Mouse (Mus musculus): Measurements from ENCODE around the gene Atp6v1f. TPM values are rescaled to one million over a fixed set of nuclear protein-coding genes. Genes with fewer than 3 reads are reported as not detected.

The Atp6v1f gene
- 199 and 231 TPM in 2 replicates for polyA plus RNA-seq (2015; fragmentation: Nextera tagmentation; extraction: Ambion mirVana)

GRCm38 (mm10) chr6:29467583-29468354 is at the start of gene Atp6v1f:
Gene Atp6v1f (plus strand): TSS chr6:29467718.
- Histone ChIP-seq H3K4me3 (peak within 1 kb of the TSS; percentile 75), H3K36me3 (peaks cover 23% of the 10 kb centered on the region), H3K27ac (replicated peaks) (peak within 1 kb of the TSS; percentile 60), H3K9me3 (no peaks in the 10 kb centered on the region), H3K27me3 (replicated peaks) (no peaks in the 10 kb centered on the region), H3K9ac (peak within 1 kb of the TSS; percentile 85), H3K4me1 (peaks cover 12% of the 10 kb centered on the region), H3K4me2 (peak within 1 kb of the TSS; percentile 81)
- under 1% methylated on average over 39 of the region's 39 CpGs for WGBS
- peak; percentile 89 for ATAC-seq (ENCODE audit: extremely low read depth, insufficient number of reproducible peaks, low FRiP score, low TSS enrichment)

GRCm38 (mm10) chr6:29420596-29420995 is 46.9 kb upstream of the Atp6v1f start:
- Histone ChIP-seq H3K9ac (no peak overlapping the region), H3K4me1 (0 out of 2 replicates have a peak, but pooled peaks cover 2% of the 10 kb centered on the region), H3K36me3 (peaks cover 43% of the 10 kb centered on the region), H3K4me3 (no peak overlapping the region), H3K27ac (replicated peaks) (no peak overlapping the region), H3K4me2 (no peak overlapping the region), H3K27me3 (replicated peaks) (no peaks in the 10 kb centered on the region; the same call in 1 of the 2 replicates), H3K9me3 (no peaks in the 10 kb centered on the region)
- no peak for ATAC-seq (ENCODE audit: extremely low read depth, insufficient number of reproducible peaks, low FRiP score, low TSS enrichment)
- 80% methylated on average over 2 of the region's 2 CpGs for WGBS

DNA sequence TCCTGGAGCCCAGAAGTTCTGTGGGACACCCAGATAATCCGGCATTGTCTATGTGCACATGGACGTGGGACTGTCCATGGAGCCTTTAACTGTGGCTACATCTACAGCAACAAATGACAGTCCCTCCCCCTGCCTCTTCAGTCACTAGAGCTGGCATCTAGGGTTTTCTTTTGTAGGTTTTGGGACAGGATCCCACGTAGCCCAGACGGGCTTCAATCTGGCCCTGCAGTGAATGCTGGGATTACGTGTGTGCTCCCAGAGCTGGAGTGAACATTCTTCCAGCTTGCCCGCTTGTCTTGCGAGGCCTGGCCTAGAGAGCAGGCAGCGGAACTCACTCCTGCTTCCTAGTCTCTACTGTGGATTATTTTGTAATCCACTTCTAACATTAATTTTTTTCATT is 42.4 kb upstream of the Atp6v1f start:
- WGBS: 78% methylated on average over 8 of the region's 8 CpGs
- no peak overlapping the region for H3K27ac ChIP-seq (replicated peaks)

DNA sequence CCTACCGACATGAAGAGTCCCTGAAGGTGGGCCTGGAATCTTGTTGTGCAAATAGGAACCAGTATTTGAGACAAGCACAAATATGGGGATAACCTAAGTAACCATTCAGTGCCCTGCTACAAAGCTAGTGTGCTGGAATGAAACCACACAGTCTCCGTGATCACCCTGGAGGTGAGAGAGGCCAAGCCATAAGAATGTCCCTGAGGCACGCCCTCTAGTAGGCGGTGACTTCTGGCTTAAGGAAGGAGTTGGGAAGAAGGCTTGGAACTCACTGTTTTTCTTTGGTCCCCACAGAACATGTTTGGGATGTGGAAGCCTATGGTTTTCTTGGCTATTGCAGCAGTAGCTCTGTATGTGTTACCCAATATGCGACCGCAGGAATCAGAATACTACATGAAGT is 41.2 kb upstream of the Atp6v1f start:
- Histone ChIP-seq H3K4me3 (no peak overlapping the region), H3K4me2 (no peak overlapping the region), H3K4me1 (peaks cover 15% of the 10 kb centered on the region), H3K9ac (no peak overlapping the region), H3K27me3 (replicated peaks) (no peaks in the 10 kb centered on the region), H3K9me3 (no peaks in the 10 kb centered on the region), H3K27ac (replicated peaks) (no peak overlapping the region), H3K36me3 (no peaks in the 10 kb centered on the region)
- 71% methylated on average over 6 of the region's 6 CpGs for WGBS
- no peak for ATAC-seq (ENCODE audit: extremely low read depth, insufficient number of reproducible peaks, low FRiP score, low TSS enrichment)

More for the DNA sequence above, 42.4 kb upstream of the Atp6v1f start:
- peaks cover 3% of the 10 kb centered on the region; the same call in 1 of the 2 replicates for H3K4me1 ChIP-seq
- no peak overlapping the region for H3K9ac ChIP-seq
- no peak for ATAC-seq (ENCODE audit: extremely low read depth, insufficient number of reproducible peaks, low FRiP score, low TSS enrichment)
- H3K27me3 ChIP-seq (replicated peaks): no peaks in the 10 kb centered on the region
- no peak overlapping the region for H3K4me2 ChIP-seq
- H3K9me3 ChIP-seq: no peaks in the 10 kb centered on the region
- H3K36me3 ChIP-seq: no peaks in the 10 kb centered on the region
- H3K4me3 ChIP-seq: no peak overlapping the region

GRCm38 (mm10) chr6:29428171-29428570 is 39.3 kb upstream of the Atp6v1f start:
- H3K36me3 ChIP-seq: no peaks in the 10 kb centered on the region
- H3K4me2 ChIP-seq: no peak overlapping the region
- 58% methylated on average over 4 of the region's 4 CpGs for WGBS
- ATAC-seq (ENCODE audit: extremely low read depth, insufficient number of reproducible peaks, low FRiP score, low TSS enrichment): no peak
- peaks cover 31% of the 10 kb centered on the region for H3K4me1 ChIP-seq
- no peak overlapping the region for H3K27ac ChIP-seq (replicated peaks)
- no peaks in the 10 kb centered on the region for H3K27me3 ChIP-seq (replicated peaks)
- H3K4me3 ChIP-seq: no peak overlapping the region
- H3K9me3 ChIP-seq: no peaks in the 10 kb centered on the region
- no peak overlapping the region for H3K9ac ChIP-seq

DNA sequence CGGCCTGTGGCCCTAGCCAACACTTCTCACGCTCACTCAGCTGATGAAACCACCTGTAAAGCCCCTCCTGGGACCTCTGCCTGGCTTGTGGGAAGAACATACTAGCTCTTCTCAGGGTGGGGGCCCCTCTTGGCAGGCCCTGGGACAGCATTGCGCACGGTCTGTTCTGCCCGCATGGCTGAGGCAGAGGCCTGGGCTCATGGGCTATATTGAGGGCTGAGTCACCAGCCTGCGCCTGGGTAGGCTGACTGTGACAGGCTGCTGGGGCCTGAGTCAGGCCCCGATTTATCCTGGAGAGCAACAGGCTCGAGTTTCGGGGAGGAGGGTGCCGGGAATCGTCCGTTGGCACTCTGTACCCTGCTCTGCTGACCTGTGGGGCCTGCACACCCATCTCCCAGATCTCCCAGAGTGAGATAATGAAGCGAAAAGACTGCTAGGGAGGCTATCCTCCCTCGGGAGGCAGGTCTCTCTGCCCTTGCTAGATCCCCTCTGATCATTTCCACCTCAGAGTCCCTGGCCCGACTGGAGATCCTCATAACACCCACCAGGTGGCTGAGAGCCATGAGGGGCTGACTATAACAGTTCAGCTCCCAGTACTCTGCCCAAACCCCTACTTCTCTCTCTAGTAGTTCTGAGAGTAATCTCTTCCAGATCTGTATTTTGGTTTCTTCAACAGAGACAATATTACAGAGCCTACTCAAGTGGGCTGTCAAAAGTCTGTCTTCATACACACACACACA is 36.7 kb upstream of the Atp6v1f start:
- ATAC-seq (ENCODE audit: extremely low read depth, insufficient number of reproducible peaks, low FRiP score, low TSS enrichment): no peak
- Histone ChIP-seq H3K27me3 (replicated peaks) (no peaks in the 10 kb centered on the region), H3K9me3 (no peaks in the 10 kb centered on the region), H3K9ac (peak overlapping the region; percentile 74), H3K4me1 (peaks cover 40% of the 10 kb centered on the region), H3K4me2 (peak overlapping the region; percentile 89), H3K36me3 (no peaks in the 10 kb centered on the region), H3K27ac (replicated peaks) (peak overlapping the region; percentile 99), H3K4me3 (no peak overlapping the region)
- WGBS: 26% methylated on average over 15 of the region's 15 CpGs

GRCm38 (mm10) chr6:29431473-29431872 is 36.0 kb upstream of the Atp6v1f start:
- H3K4me3 ChIP-seq: no peak overlapping the region
- H3K36me3 ChIP-seq: no peaks in the 10 kb centered on the region
- H3K4me1 ChIP-seq: peaks cover 46% of the 10 kb centered on the region
- ATAC-seq (ENCODE audit: extremely low read depth, insufficient number of reproducible peaks, low FRiP score, low TSS enrichment): peak; percentile 23; the same call in 1 of the 2 replicates
- WGBS: 17% methylated on average over 5 of the region's 5 CpGs
- H3K27me3 ChIP-seq (replicated peaks): no peaks in the 10 kb centered on the region
- H3K9me3 ChIP-seq: no peaks in the 10 kb centered on the region
- H3K9ac ChIP-seq: peak overlapping the region; percentile 98
- peak overlapping the region; percentile 99 for H3K27ac ChIP-seq (replicated peaks)
- peak overlapping the region; percentile 89 for H3K4me2 ChIP-seq

DNA sequence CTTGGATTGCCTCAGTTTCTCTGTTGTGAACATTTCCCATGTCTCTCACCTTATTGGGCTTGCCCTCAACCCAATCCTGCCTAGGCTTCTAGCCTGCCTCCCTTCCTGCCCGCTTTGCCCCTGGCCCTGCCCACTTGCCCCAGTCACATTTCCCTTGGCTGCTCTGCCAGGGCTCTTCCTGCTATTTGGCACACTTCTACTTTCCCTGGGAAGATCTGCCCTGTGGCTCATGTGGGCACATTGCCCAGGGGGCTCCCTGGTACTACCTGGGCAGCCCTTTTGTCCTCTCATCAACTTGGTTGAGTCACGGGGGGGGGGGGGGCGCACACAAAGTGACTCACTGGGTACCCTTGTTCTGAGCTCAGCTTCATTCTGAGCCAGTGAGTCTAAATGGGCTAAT is 35.4 kb upstream of the Atp6v1f start:
- Histone ChIP-seq H3K9ac (peak overlapping the region; percentile 98), H3K27me3 (replicated peaks) (no peaks in the 10 kb centered on the region), H3K4me3 (0 out of 2 replicates have a peak overlapping the region, but pooled peaks have one; percentile 81), H3K36me3 (peaks cover 3% of the 10 kb centered on the region), H3K9me3 (no peaks in the 10 kb centered on the region), H3K4me1 (peaks cover 53% of the 10 kb centered on the region), H3K27ac (replicated peaks) (peak overlapping the region; percentile 99), H3K4me2 (peak overlapping the region; percentile 89)
- no peak for ATAC-seq (ENCODE audit: extremely low read depth, insufficient number of reproducible peaks, low FRiP score, low TSS enrichment)
- WGBS: 43% methylated on average over 3 of the region's 3 CpGs

GRCm38 (mm10) chr6:29432676-29433037 is 34.9 kb upstream of the Atp6v1f start:
- no peak for ATAC-seq (ENCODE audit: extremely low read depth, insufficient number of reproducible peaks, low FRiP score, low TSS enrichment)
- Histone ChIP-seq H3K4me2 (peak overlapping the region; percentile 89), H3K4me3 (peak overlapping the region; percentile 81), H3K36me3 (peaks cover 8% of the 10 kb centered on the region), H3K27ac (replicated peaks) (peak overlapping the region; percentile 99), H3K9ac (peak overlapping the region; percentile 98), H3K27me3 (replicated peaks) (no peaks in the 10 kb centered on the region), H3K4me1 (peaks cover 56% of the 10 kb centered on the region), H3K9me3 (no peaks in the 10 kb centered on the region)

- under 1% methylated on average over 67 of the region's 77 CpGs for WGBS
- Histone ChIP-seq H3K4me3 (peak within 1 kb of the TSS; percentile 81), H3K9ac (peak within 1 kb of the TSS; percentile 98), H3K36me3 (peaks cover 14% of the 10 kb centered on the region), H3K27me3 (replicated peaks) (no peaks in the 10 kb centered on the region), H3K27ac (replicated peaks) (peak within 1 kb of the TSS; percentile 99), H3K4me2 (peak within 1 kb of the TSS; percentile 89), H3K9me3 (no peaks in the 10 kb centered on the region), H3K4me1 (peaks cover 56% of the 10 kb centered on the region)
- ATAC-seq (ENCODE audit: extremely low read depth, insufficient number of reproducible peaks, low FRiP score, low TSS enrichment): peak; percentile 29; the same call in 1 of the 2 replicates
Measured at GRCm38 (mm10) chr6:29433038-29433803, 34.3 kb upstream of the Atp6v1f start, which contains the start of gene Flnc. Gene Flnc (plus strand): TSS chr6:29433256.
